Comparison of ENCODE assay signal across 23 mouse cellular contexts in genomic region chr11:53789277-53789676, GRCm38 (mm10). TPM values are rescaled to one million over a fixed set of nuclear protein-coding genes. Genes with fewer than 3 reads are reported as not detected.
"Had no signal": no experiment of that assay in that cellular context is flagged by ENCODE, and none has a peak within 500 bp of the region (broad histone marks: within the 10 kb centered on the region; RNA-seq: fewer than 3 reads in every experiment).

No protein-coding gene starts in this region.

- H3K4me3 ChIP-seq: limb, embryonic 12.5 days; limb, embryonic 15.5 days; lung, embryonic 15.5 days; megakaryocyte, embryonic 14.5 days; midbrain, embryonic 10.5 days; midbrain, embryonic 13.5 days; myocyte; neural tube, embryonic 13.5 days had no signal

- DNase-seq: kidney, postnatal 14 days; kidney, postnatal 4 days; left cerebral cortex, postnatal 4 days; lung, postnatal 10 days; lung, postnatal 36 days; retina, postnatal 1 day; right cerebral cortex, postnatal 4 days; thymus, adult 2 months; thymus, postnatal 14 days; thymus, postnatal 4 days had no signal

- H3K36me3 ChIP-seq: limb, embryonic 12.5 days; limb, embryonic 15.5 days; lung, embryonic 15.5 days; midbrain, embryonic 10.5 days; midbrain, embryonic 13.5 days; neural tube, embryonic 13.5 days had no signal

- H3K27me3 ChIP-seq: limb, embryonic 12.5 days; limb, embryonic 15.5 days; lung, embryonic 15.5 days; megakaryocyte, embryonic 14.5 days; midbrain, embryonic 13.5 days; neural tube, embryonic 13.5 days had no signal

- ATAC-seq: midbrain, embryonic 13.5 days; midbrain, embryonic 16.5 days had no signal

- H3K4me1 ChIP-seq: midbrain, embryonic 13.5 days; neural tube, embryonic 13.5 days had no signal

- H3K9ac ChIP-seq: limb, embryonic 12.5 days; limb, embryonic 15.5 days; liver, embryonic 14.5 days; lung, embryonic 15.5 days; midbrain, embryonic 13.5 days; neural tube, embryonic 13.5 days had no signal

- H3K9me3 ChIP-seq: limb, embryonic 15.5 days; lung, embryonic 15.5 days; midbrain, embryonic 10.5 days had no signal

- H3K27ac ChIP-seq: limb, embryonic 12.5 days; limb, embryonic 15.5 days; liver, embryonic 14.5 days; lung, embryonic 15.5 days; midbrain, embryonic 10.5 days; midbrain, embryonic 13.5 days; neural tube, embryonic 13.5 days; stomach, postnatal 0 days had no signal

- H3K4me2 ChIP-seq: limb, embryonic 12.5 days; limb, embryonic 15.5 days; lung, embryonic 15.5 days; midbrain, embryonic 13.5 days; neural tube, embryonic 13.5 days had no signal

RNA-seq across cellular contexts. Expression of gene Gm17334, which starts 16.3 kb away (rescaled TPM):
- total RNA-seq: left cerebral cortex, postnatal 4 days; monocyte, adult 5-6 weeks; neutrophil, adult 5-6 weeks had no signal
- polyA plus RNA-seq: liver, embryonic 14.5 days; midbrain, embryonic 10.5 days; midbrain, embryonic 13.5 days; midbrain, embryonic 16.5 days; neural tube, embryonic 13.5 days had no signal
